Mouse (Mus musculus) midbrain, embryonic 10.5 days (tissue): Measurements from ENCODE around the gene Lgr4. TPM values are rescaled to one million over a fixed set of nuclear protein-coding genes. Genes with fewer than 3 reads are reported as not detected.

Experiments used
- DNase-seq: peaks from one replicate; pipeline ENCODE4 v3.0.0-alpha.2; 2017; ENCODE audit warnings: low spot score
- H3K27ac ChIP-seq: fragments of 300-500 bp; sonication (generic); replicated peaks from 2 replicates; pipeline ENCODE4 v1.5.1; 2016; ENCODE audit warnings: mild to moderate bottlenecking
- H3K27me3 ChIP-seq: fragments of 300-500 bp; sonication (generic); 2 replicates; pipeline ENCODE4 v1.6.1; 2016; ENCODE audit warnings: low read depth, mild to moderate bottlenecking; ENCODE audit not compliant: poor library complexity, severe bottlenecking
- H3K36me3 ChIP-seq: fragments of 300-500 bp; sonication (generic); 2 replicates; pipeline ENCODE4 v1.6.1; 2016; ENCODE audit warnings: mild to moderate bottlenecking, moderate library complexity
- H3K4me1 ChIP-seq: fragments of 300-500 bp; sonication (generic); 2 replicates; pipeline ENCODE4 v1.6.1; 2016
- H3K4me3 ChIP-seq: fragments of 300-500 bp; sonication (generic); 2 replicates; pipeline ENCODE4 v1.5.1; 2016; ENCODE audit warnings: mild to moderate bottlenecking, moderate library complexity
- H3K9me3 ChIP-seq: fragments of 300-500 bp; sonication (generic); replicated peaks from 2 replicates; pipeline ENCODE4 v1.6.1; 2016; ENCODE audit warnings: mild to moderate bottlenecking
- WGBS: fragments of 180-500 bp; shearing (Covaris S2); methylation state at CpG from one replicate; pipeline ENCODE4 v1.1.7; 2016; 5-methylcytosine and 5-hydroxymethylcytosine counted together
- polyA plus RNA-seq: library from polyadenylated mRNA; unstranded; fragments of >200 nt; fragmentation: Nextera tagmentation; extraction: Ambion mirVana; gene quantifications from 2 replicates; pipeline ENCODE4 v1.2.1, GENCODE M21; 2016

Lgr4 gene
- polyA plus RNA-seq, 1 experiment from 2014 or later, result 12.7 TPM

- no peak overlapping the region for H3K27ac ChIP-seq
Measured at GRCm38 (mm10) chr2:110019656-110020055, 102.2 kb downstream of the Lgr4 start.

GRCm38 (mm10) chr2:110020430-110020829, 103.0 kb downstream of the Lgr4 start:
- peak overlapping the region; percentile 84; the same call in 1 of the 2 replicates for H3K4me3 ChIP-seq
- no peak for DNase-seq
- H3K4me1 ChIP-seq, result peaks cover 32% of the 10 kb centered on the region
- H3K36me3 ChIP-seq, result peaks cover 46% of the 10 kb centered on the region
- no peaks in the 10 kb centered on the region; the same call in 1 of the 2 replicates for H3K9me3 ChIP-seq
- no peak overlapping the region for H3K27ac ChIP-seq
- H3K27me3 ChIP-seq, result no peaks in the 10 kb centered on the region
- 98% methylated on average over 1 of the region's 1 CpGs for WGBS

More at GRCm38 (mm10) chr2:110019656-110020055, 102.2 kb downstream of the Lgr4 start:
- Histone ChIP-seq H3K36me3 (peaks cover 44% of the 10 kb centered on the region), H3K9me3 (no peaks in the 10 kb centered on the region; the same call in 1 of the 2 replicates), H3K4me1 (peaks cover 32% of the 10 kb centered on the region), H3K27me3 (no peaks in the 10 kb centered on the region), H3K4me3 (peak overlapping the region; percentile 84; the same call in 1 of the 2 replicates)
- no peak for DNase-seq
- 87% methylated on average over 4 of the region's 4 CpGs for WGBS

GRCm38 (mm10) chr2:110036265-110036664, 118.8 kb downstream of the Lgr4 start:
- peaks cover 37% of the 10 kb centered on the region for H3K36me3 ChIP-seq
- no peak overlapping the region for H3K27ac ChIP-seq
- H3K4me1 ChIP-seq, result peaks cover 11% of the 10 kb centered on the region
- no peaks in the 10 kb centered on the region for H3K27me3 ChIP-seq
- 49% methylated on average over 4 of the region's 4 CpGs for WGBS
- no peak for DNase-seq
- H3K4me3 ChIP-seq, result no peak overlapping the region
- H3K9me3 ChIP-seq, result no peaks in the 10 kb centered on the region

DNA sequence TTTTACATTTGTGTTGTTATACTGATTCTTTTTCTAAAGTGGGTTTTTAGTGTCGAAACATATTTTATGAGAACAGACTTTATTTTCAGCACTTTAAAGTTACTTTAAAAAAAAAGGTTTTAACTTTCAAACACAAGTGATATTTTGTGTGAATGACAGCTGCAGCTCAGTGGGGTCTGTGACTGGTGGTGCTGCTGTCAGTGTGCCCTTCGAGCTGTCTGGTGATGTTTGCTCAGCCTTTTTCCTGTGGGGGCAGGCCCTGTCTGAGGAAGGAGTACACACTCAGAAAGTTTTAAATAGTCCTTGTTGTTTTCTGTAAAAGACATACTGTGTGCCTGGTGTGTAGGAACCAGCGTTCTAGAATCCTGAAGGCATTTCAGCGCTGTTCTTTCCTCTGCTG, 119.2 kb downstream of the Lgr4 start:
- 80% methylated on average over 4 of the region's 4 CpGs for WGBS
- Histone ChIP-seq H3K9me3 (no peaks in the 10 kb centered on the region), H3K4me3 (no peak overlapping the region), H3K4me1 (peaks cover 11% of the 10 kb centered on the region), H3K36me3 (peaks cover 40% of the 10 kb centered on the region), H3K27me3 (no peaks in the 10 kb centered on the region), H3K27ac (no peak overlapping the region)
- DNase-seq, result no peak

GRCm38 (mm10) chr2:110037221-110037620, 119.8 kb downstream of the Lgr4 start:
- H3K9me3 ChIP-seq, result no peaks in the 10 kb centered on the region
- WGBS, result 90% methylated on average over 2 of the region's 2 CpGs
- no peaks in the 10 kb centered on the region for H3K27me3 ChIP-seq
- DNase-seq, result no peak
- peaks cover 11% of the 10 kb centered on the region for H3K4me1 ChIP-seq
- H3K4me3 ChIP-seq, result no peak overlapping the region
- H3K36me3 ChIP-seq, result peaks cover 40% of the 10 kb centered on the region
- no peak overlapping the region for H3K27ac ChIP-seq

DNA sequence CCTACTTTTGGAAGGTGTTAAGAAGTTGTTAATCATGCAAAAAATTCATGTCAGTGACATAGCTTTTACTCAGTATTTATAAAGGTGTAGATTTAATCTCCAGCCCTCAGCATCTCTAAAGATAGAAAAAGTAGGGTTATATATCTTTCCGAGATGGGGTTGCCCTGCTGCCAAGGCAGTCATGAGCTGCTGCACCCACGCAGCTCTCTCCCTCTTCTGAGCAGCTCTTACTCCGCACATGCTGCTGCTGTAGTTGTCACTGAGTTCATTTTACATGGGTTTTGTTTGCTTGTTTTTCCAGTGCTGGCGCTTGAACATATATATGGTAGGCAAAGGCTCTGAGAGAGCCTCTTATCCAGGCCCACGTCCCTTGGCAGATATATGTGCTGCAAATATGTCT, 120.9 kb downstream of the Lgr4 start:
- WGBS, result 89% methylated on average over 5 of the region's 5 CpGs
- peaks cover 33% of the 10 kb centered on the region for H3K36me3 ChIP-seq
- H3K4me3 ChIP-seq, result no peak overlapping the region
- DNase-seq, result no peak
- H3K27ac ChIP-seq, result no peak overlapping the region
- H3K4me1 ChIP-seq, result peaks cover 16% of the 10 kb centered on the region
- H3K9me3 ChIP-seq, result no peaks in the 10 kb centered on the region
- no peaks in the 10 kb centered on the region for H3K27me3 ChIP-seq

GRCm38 (mm10) chr2:110042861-110043760, 125.7 kb downstream of the Lgr4 start:
- Histone ChIP-seq H3K4me1 (0 out of 2 replicates have a peak, but pooled peaks cover 5% of the 10 kb centered on the region), H3K36me3 (peaks cover 30% of the 10 kb centered on the region), H3K9me3 (no peaks in the 10 kb centered on the region), H3K27ac (no peak overlapping the region), H3K27me3 (no peaks in the 10 kb centered on the region), H3K4me3 (no peak overlapping the region)
- 72% methylated on average over 5 of the region's 5 CpGs for WGBS
- DNase-seq, result no peak

DNA sequence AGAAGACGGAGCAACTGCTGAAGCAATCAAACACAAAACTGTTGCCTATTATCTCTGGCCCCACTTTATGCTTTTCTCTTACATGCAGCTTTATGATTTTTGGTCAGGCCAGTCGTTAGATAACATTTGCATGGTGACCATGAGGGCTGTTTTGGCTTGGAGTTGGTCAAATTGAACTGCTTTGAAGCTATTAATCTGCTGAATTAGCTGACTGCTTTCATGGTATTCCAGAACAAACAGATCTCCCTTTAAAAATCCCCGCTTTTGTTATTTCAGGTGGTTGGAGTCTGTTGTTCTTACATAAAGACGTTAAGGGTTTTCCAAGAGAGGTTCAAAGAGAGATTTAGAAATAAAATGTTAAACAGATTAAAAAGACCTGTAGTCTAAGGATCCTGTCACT, 141.0 kb downstream of the Lgr4 start:
- no peak for DNase-seq
- no peak overlapping the region for H3K4me3 ChIP-seq
- H3K4me1 ChIP-seq, result peaks cover 8% of the 10 kb centered on the region; the same call in 1 of the 2 replicates
- H3K9me3 ChIP-seq, result no peaks in the 10 kb centered on the region
- H3K27ac ChIP-seq, result no peak overlapping the region
- WGBS, result 36% methylated on average over 4 of the region's 4 CpGs
- no peaks in the 10 kb centered on the region for H3K36me3 ChIP-seq
- H3K27me3 ChIP-seq, result no peaks in the 10 kb centered on the region

GRCm38 (mm10) chr2:110063131-110063530, 145.7 kb downstream of the Lgr4 start:
- DNase-seq, result no peak
- WGBS, result 81% methylated on average over 1 of the region's 1 CpGs
- peaks cover 4% of the 10 kb centered on the region; the same call in 1 of the 2 replicates for H3K4me1 ChIP-seq
- H3K27me3 ChIP-seq, result no peaks in the 10 kb centered on the region
- H3K9me3 ChIP-seq, result no peaks in the 10 kb centered on the region
- no peak overlapping the region for H3K27ac ChIP-seq
- no peak overlapping the region for H3K4me3 ChIP-seq
- H3K36me3 ChIP-seq, result no peaks in the 10 kb centered on the region

Other genes starting within 250 kb of the Lgr4 start
- gene Bdnf, start 242.9 kb upstream of the Lgr4 start, polyA plus RNA-seq, result 1.5 and 1.6 TPM in 2 replicates
- 101 and 121 TPM in 2 replicates for gene Lin7c, start 26.8 kb upstream of the Lgr4 start, polyA plus RNA-seq
- gene Ccdc34, start 100.2 kb downstream of the Lgr4 start, polyA plus RNA-seq, result 60.2 and 60.7 TPM in 2 replicates